ENCODE assay signal across 22 mouse cellular contexts in the genomic region with DNA sequence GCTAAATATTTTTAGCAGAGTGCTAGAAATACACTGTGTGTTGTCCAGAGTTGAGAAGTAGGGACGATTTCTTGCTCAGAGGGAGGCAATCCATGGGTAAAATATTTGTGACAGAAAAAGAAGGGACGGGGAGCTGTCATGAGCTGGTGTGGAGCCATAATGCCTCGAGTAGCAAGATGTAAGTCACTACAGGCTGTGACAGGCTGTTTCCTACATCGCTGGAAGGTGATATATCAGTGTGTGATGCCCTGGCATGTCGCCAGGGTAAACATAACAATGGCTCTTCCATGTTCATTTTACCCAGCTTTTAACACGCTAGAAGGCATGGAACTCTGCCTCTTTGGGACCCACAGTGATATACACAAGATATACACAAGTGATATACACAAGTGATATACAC.
A peak's percentile ranks its signal among the peaks of the same experiment; 100 is the strongest.
DNase-seq lines count a peak whose midpoint lies in the region; ATAC-seq and TF ChIP-seq lines count a peak whose summit lies in the region.
"Had no signal": no experiment of that assay in that cellular context is flagged by ENCODE, and none has a peak within 500 bp of the region (broad histone marks: within the 10 kb centered on the region; RNA-seq: fewer than 3 reads in every experiment).

No protein-coding gene starts in this region.

- no peak overlapping the region for H3K4me2 ChIP-seq in kidney, embryonic 14.5 days (replicated peaks; ENCODE audit: low read depth, low read length)
- H3K4me2 ChIP-seq: hindbrain, embryonic 13.5 days; midbrain, embryonic 13.5 days had no signal

- TF ChIP-seq CTCF in cerebellum, adult 2 months (IDR thresholded peaks at IDR 0.05; ENCODE audit: borderline replicate concordance, insufficient read depth, low read depth, low read length) = no peak

- no peaks in the 10 kb centered on the region for H3K27me3 ChIP-seq in kidney, embryonic 14.5 days (ENCODE audit: control insufficient read depth, insufficient read depth, low read length)
- no peaks in the 10 kb centered on the region for H3K27me3 ChIP-seq in cerebellum, adult 2 months (ENCODE audit: control insufficient read depth, insufficient read depth, low read length)
- H3K27me3 ChIP-seq: CH12.LX; hindbrain, embryonic 13.5 days; midbrain, embryonic 13.5 days had no signal

- peaks cover 22% of the 10 kb centered on the region for H3K4me1 ChIP-seq in kidney, embryonic 14.5 days (ENCODE audit: control insufficient read depth, insufficient read depth, low read length)
- H3K4me1 ChIP-seq in cerebellum, adult 2 months (ENCODE audit: control insufficient read depth, insufficient read depth, low read length) = no peaks in the 10 kb centered on the region

- H3K4me3 ChIP-seq in kidney, embryonic 14.5 days (ENCODE audit: low read length) = no peak overlapping the region
- no peak overlapping the region for H3K4me3 ChIP-seq in cerebellum, adult 2 months (replicated peaks; ENCODE audit: insufficient read depth, low read depth, low read length)
- H3K4me3 ChIP-seq: forebrain, embryonic 10.5 days; hindbrain, embryonic 13.5 days; midbrain, embryonic 13.5 days had no signal

- 33% methylated on average over 6 of the region's 6 CpGs for WGBS in kidney, embryonic 14.5 days
- 60% methylated on average over 6 of the region's 6 CpGs for WGBS in cerebellum, adult 2 months

- H3K27ac ChIP-seq in kidney, embryonic 14.5 days (ENCODE audit: low read depth, low read length) = no peak overlapping the region
- H3K27ac ChIP-seq in cerebellum, adult 2 months (ENCODE audit: insufficient read depth, low read length) = no peak overlapping the region
- H3K27ac ChIP-seq: hindbrain, embryonic 13.5 days; midbrain, embryonic 13.5 days; stomach, postnatal 0 days had no signal

- H3K9me3 ChIP-seq in kidney, embryonic 14.5 days (ENCODE audit: control insufficient read depth, low read length) = no peaks in the 10 kb centered on the region
- H3K9me3 ChIP-seq: forebrain, embryonic 10.5 days; hindbrain, embryonic 13.5 days; midbrain, embryonic 13.5 days had no signal

- H3K9ac ChIP-seq in kidney, embryonic 14.5 days (ENCODE audit: low read depth, low read length) = no peak overlapping the region
- H3K9ac ChIP-seq: hindbrain, embryonic 13.5 days; midbrain, embryonic 13.5 days had no signal

- no peak for ATAC-seq in kidney, embryonic 14.5 days (ENCODE audit: low FRiP score, low TSS enrichment)
- ATAC-seq: inflammation-experienced regulatory T-cells, adult 6 months; midbrain, embryonic 13.5 days had no signal

- no peak for TF ChIP-seq POLR2A in cerebellum, adult 2 months (IDR thresholded peaks at IDR 0.05; ENCODE audit: borderline replicate concordance, insufficient read depth, low read length)

- no peaks in the 10 kb centered on the region for H3K36me3 ChIP-seq in kidney, embryonic 14.5 days (ENCODE audit: control insufficient read depth, insufficient read depth, low read length)
- H3K36me3 ChIP-seq: forebrain, embryonic 10.5 days; G1E; hindbrain, embryonic 13.5 days; midbrain, embryonic 13.5 days had no signal

- peak; percentile 7 for DNase-seq in kidney, adult 11 months
- DNase-seq in lung, postnatal 10 days = peak; percentile 21
- DNase-seq in lung, postnatal 36 days = no peak
- peak; percentile 47 for DNase-seq in kidney, postnatal 10 days
- no peak for DNase-seq in cerebellum, adult 2 months
- DNase-seq in right cerebral cortex, postnatal 10 days (ENCODE audit: low spot score in 2 of 2) = no peak
- DNase-seq: adrenal gland, adult 2 months; B cell, adult 2 months; cerebellum, adult 8-10 months; gastrocnemius, postnatal 36 days; heart, postnatal 36 days; right cerebral cortex, postnatal 14 days; thymus, adult 2 months; thymus, postnatal 4 days had no signal

Comparison
In these comparisons a context has a peak if more than half of its experiments do, and no peak if none do; other contexts are left out.
1. DNase-seq: peak in kidney, adult 11 months (single experiment), lung, postnatal 10 days (single experiment) and kidney, postnatal 10 days (single experiment); none in lung, postnatal 36 days (single experiment), cerebellum, adult 2 months (0 of 2) and right cerebral cortex, postnatal 10 days (0 of 2).